Mouse (Mus musculus) heart, adult 2 months (tissue): ENCODE data around the gene Ccdc113.

ENCODE experiments used
- CTCF ChIP-seq: fragments of 200-600 bp; IDR thresholded peaks from 2 replicates; pipeline ENCODE4 v1.8.1; 2022; ENCODE audit warnings: antibody characterized with exemption, mild to moderate bottlenecking, moderate library complexity
- POLR2A ChIP-seq: fragments of 200-500 bp; IDR thresholded peaks from 2 replicates; pipeline ENCODE4 v1.6.1; 2011; ENCODE audit warnings: mild to moderate bottlenecking, low read depth, low read length, control low read depth; ENCODE audit not compliant: insufficient read depth

GRCm38 (mm10) chr8:95592131-95592780 is 58.4 kb downstream of the Ccdc113 start:
- TF ChIP-seq CTCF (no peak), POLR2A (no peak)
